Mouse (Mus musculus) liver, embryonic 16.5 days (tissue): ENCODE results near the gene Shroom3. TPM values are rescaled to one million over a fixed set of nuclear protein-coding genes. Genes with fewer than 3 reads are reported as not detected.

ENCODE experiments used
- ATAC-seq: fragments of 200-750 bp; cut with Nextera tagmentation; 2 replicates; pipeline ENCODE4 v1.8.0; 2017; ENCODE audit warnings: low read depth, mild to moderate bottlenecking, moderate number of reproducible peaks, moderate library complexity
- H3K27ac ChIP-seq: fragments of 300-500 bp; sonication (generic); 2 replicates; pipeline ENCODE4 v1.5.1; 2014; ENCODE audit warnings: mild to moderate bottlenecking, low read length
- H3K27me3 ChIP-seq: fragments of 300-500 bp; sonication (generic); 2 replicates; pipeline ENCODE4 v1.6.1; 2014; ENCODE audit warnings: low read depth, low read length, mixed read lengths; ENCODE audit not compliant: control insufficient read depth, insufficient read depth
- H3K36me3 ChIP-seq: fragments of 300-500 bp; sonication (generic); 2 replicates; pipeline ENCODE4 v1.6.1; 2014; ENCODE audit warnings: mild to moderate bottlenecking; ENCODE audit not compliant: control insufficient read depth, insufficient read depth
- H3K4me1 ChIP-seq: fragments of 300-500 bp; sonication (generic); 2 replicates; pipeline ENCODE4 v1.6.1; 2014; ENCODE audit warnings: low read depth, low read length, mixed read lengths; ENCODE audit not compliant: control insufficient read depth
- H3K4me2 ChIP-seq: fragments of 300-500 bp; sonication (generic); 2 replicates; pipeline ENCODE4 v1.6.1; 2014; ENCODE audit warnings: low read depth, low read length, mixed read lengths
- H3K4me3 ChIP-seq: fragments of 300-500 bp; sonication (generic); 2 replicates; pipeline ENCODE4 v1.5.1; 2014; ENCODE audit warnings: low read depth, mild to moderate bottlenecking, low read length
- H3K9ac ChIP-seq: fragments of 300-500 bp; sonication (generic); 2 replicates; pipeline ENCODE4 v1.6.1; 2014; ENCODE audit warnings: low read depth, low read length
- H3K9me3 ChIP-seq: fragments of 300-500 bp; sonication (generic); replicated peaks from 2 replicates; pipeline ENCODE4 v1.6.1; 2016; ENCODE audit warnings: low read length; ENCODE audit not compliant: control insufficient read depth
- WGBS: fragments of 180-500 bp; shearing (Covaris S2); extraction: QIAGEN DNeasy Blood & Tissue Kit; methylation state at CpG from one replicate; pipeline ENCODE4 v1.1.7; 2014; ENCODE audit not compliant: insufficient replicate concordance; 5-methylcytosine and 5-hydroxymethylcytosine counted together
- polyA plus RNA-seq: library from polyadenylated mRNA; unstranded; fragments of >200 nt; fragmentation: Nextera tagmentation; extraction: Ambion mirVana; gene quantifications from 2 replicates; pipeline ENCODE4 v1.2.1, GENCODE M21; 2015

Shroom3 gene
- polyA plus RNA-seq, 1 experiment from 2014 or later: 0.31 TPM

- 63% methylated on average over 4 of the region's 4 CpGs for WGBS
- Histone ChIP-seq H3K27ac (no peak overlapping the region), H3K27me3 (no peaks in the 10 kb centered on the region), H3K36me3 (no peaks in the 10 kb centered on the region), H3K4me2 (no peak overlapping the region), H3K9ac (no peak overlapping the region), H3K4me1 (no peaks in the 10 kb centered on the region), H3K4me3 (no peak overlapping the region), H3K9me3 (no peaks in the 10 kb centered on the region)
- no peak for ATAC-seq
These were observed 225.0 kb downstream of the Shroom3 start for GRCm38 (mm10) chr5:92908227-92908626.

GRCm38 (mm10) chr5:92910838-92911237 is 227.6 kb downstream of the Shroom3 start:
- Histone ChIP-seq H3K4me2 (no peak overlapping the region), H3K27ac (no peak overlapping the region), H3K4me1 (no peaks in the 10 kb centered on the region), H3K27me3 (no peaks in the 10 kb centered on the region), H3K4me3 (no peak overlapping the region), H3K9me3 (no peaks in the 10 kb centered on the region), H3K36me3 (no peaks in the 10 kb centered on the region), H3K9ac (no peak overlapping the region)
- WGBS: 55% methylated on average over 3 of the region's 3 CpGs
- ATAC-seq: no peak

GRCm38 (mm10) chr5:92915421-92915820 is 232.2 kb downstream of the Shroom3 start:
- Histone ChIP-seq H3K27me3 (no peaks in the 10 kb centered on the region), H3K9me3 (no peaks in the 10 kb centered on the region), H3K4me2 (no peak overlapping the region), H3K9ac (no peak overlapping the region), H3K4me3 (no peak overlapping the region), H3K4me1 (no peaks in the 10 kb centered on the region), H3K36me3 (no peaks in the 10 kb centered on the region), H3K27ac (no peak overlapping the region)
- ATAC-seq: no peak
- WGBS: 65% methylated on average over 10 of the region's 10 CpGs

- WGBS: 39% methylated on average over 6 of the region's 6 CpGs
These were observed 234.5 kb downstream of the Shroom3 start for GRCm38 (mm10) chr5:92917755-92918154.

GRCm38 (mm10) chr5:92918170-92918569 is 234.9 kb downstream of the Shroom3 start:
- no peaks in the 10 kb centered on the region for H3K4me1 ChIP-seq
- no peaks in the 10 kb centered on the region for H3K36me3 ChIP-seq
- H3K27ac ChIP-seq: no peak overlapping the region
- WGBS: 61% methylated on average over 10 of the region's 10 CpGs
- no peaks in the 10 kb centered on the region for H3K9me3 ChIP-seq
- no peaks in the 10 kb centered on the region for H3K27me3 ChIP-seq
- no peak for ATAC-seq
- no peak overlapping the region for H3K9ac ChIP-seq
- no peak overlapping the region for H3K4me2 ChIP-seq
- no peak overlapping the region for H3K4me3 ChIP-seq

More at GRCm38 (mm10) chr5:92917755-92918154, 234.5 kb downstream of the Shroom3 start:
- ATAC-seq: no peak
- H3K27me3 ChIP-seq: no peaks in the 10 kb centered on the region
- H3K4me2 ChIP-seq: no peak overlapping the region
- H3K4me1 ChIP-seq: no peaks in the 10 kb centered on the region
- H3K4me3 ChIP-seq: no peak overlapping the region
- H3K9me3 ChIP-seq: no peaks in the 10 kb centered on the region
- H3K9ac ChIP-seq: no peak overlapping the region
- H3K36me3 ChIP-seq: no peaks in the 10 kb centered on the region
- no peak overlapping the region for H3K27ac ChIP-seq

- no peak for ATAC-seq
- Histone ChIP-seq H3K4me2 (no peak overlapping the region), H3K27me3 (no peaks in the 10 kb centered on the region), H3K36me3 (no peaks in the 10 kb centered on the region), H3K9me3 (no peaks in the 10 kb centered on the region), H3K4me3 (no peak overlapping the region), H3K4me1 (no peaks in the 10 kb centered on the region), H3K27ac (no peak overlapping the region), H3K9ac (no peak overlapping the region)
- WGBS: 64% methylated on average over 9 of the region's 9 CpGs
These were observed 235.6 kb downstream of the Shroom3 start for GRCm38 (mm10) chr5:92918866-92919265.

- no peak overlapping the region for H3K4me3 ChIP-seq
- no peak overlapping the region for H3K9ac ChIP-seq
- no peaks in the 10 kb centered on the region for H3K9me3 ChIP-seq
- no peak for ATAC-seq
- H3K4me1 ChIP-seq: no peaks in the 10 kb centered on the region
- H3K36me3 ChIP-seq: no peaks in the 10 kb centered on the region
- H3K27ac ChIP-seq: no peak overlapping the region
- no peaks in the 10 kb centered on the region for H3K27me3 ChIP-seq
- H3K4me2 ChIP-seq: no peak overlapping the region
- 64% methylated on average over 14 of the region's 14 CpGs for WGBS
These were observed 236.2 kb downstream of the Shroom3 start for GRCm38 (mm10) chr5:92919390-92919789.

GRCm38 (mm10) chr5:92920984-92921383 is 237.7 kb downstream of the Shroom3 start:
- Histone ChIP-seq H3K27ac (no peak overlapping the region), H3K4me2 (no peak overlapping the region), H3K27me3 (no peaks in the 10 kb centered on the region), H3K4me1 (peaks cover 2% of the 10 kb centered on the region; the same call in 1 of the 2 replicates), H3K9me3 (no peaks in the 10 kb centered on the region), H3K9ac (no peak overlapping the region), H3K36me3 (no peaks in the 10 kb centered on the region), H3K4me3 (no peak overlapping the region)
- 60% methylated on average over 8 of the region's 8 CpGs for WGBS
- ATAC-seq: no peak

GRCm38 (mm10) chr5:92921728-92922127 is 238.5 kb downstream of the Shroom3 start:
- no peaks in the 10 kb centered on the region for H3K27me3 ChIP-seq
- no peak overlapping the region for H3K4me3 ChIP-seq
- no peak overlapping the region for H3K9ac ChIP-seq
- no peak overlapping the region for H3K4me2 ChIP-seq
- WGBS: 63% methylated on average over 8 of the region's 8 CpGs
- ATAC-seq: no peak
- H3K4me1 ChIP-seq: peaks cover 2% of the 10 kb centered on the region; the same call in 1 of the 2 replicates
- no peaks in the 10 kb centered on the region for H3K9me3 ChIP-seq
- H3K27ac ChIP-seq: no peak overlapping the region
- H3K36me3 ChIP-seq: no peaks in the 10 kb centered on the region
